Mouse (Mus musculus) E14TG2a.4 (cell line): ENCODE measurements around the gene Fry.

Source experiments
- CTCF ChIP-seq: conservative IDR thresholded peaks from 2 replicates; pipeline ENCODE4 v1.5.1; 2014; ENCODE audit warnings: low read length
- POU5F1 ChIP-seq: IDR thresholded peaks from 2 replicates; pipeline ENCODE4 v1.6.1; 2014; ENCODE audit warnings: low read length, borderline replicate concordance

- TF ChIP-seq POU5F1: no peak
- TF ChIP-seq CTCF: no peak
Observed at GRCm38 (mm10) chr5:150292186-150292585, 173.7 kb downstream of the Fry start.
